Mouse (Mus musculus) adrenal gland, postnatal 36 days (tissue): ENCODE measurements at regions not wholly inside any gene's neighbourhood (a gene's known extent, or its start where the extent isn't known, plus 50 kb on each side); places are given as distances from the start of the nearest gene placed in this dataset.
"Not testable (repeated sequence)": the region's sequence is repeated elsewhere in the genome, so short reads cannot be mapped to it uniquely, and the experiment has no call there.

Experiments
- DNase-seq, 2 experiments: peaks; one replicate each; pipeline ENCODE4 v3.0.0; 2021; ENCODE audit warnings: mixed read lengths in 1 of 2

- no peak for DNase-seq
Observed at GRCm38 (mm10) chr13:70012123-70012522, 209.9 kb downstream of the Med10 start.

GRCm38 (mm10) chr13:70015183-70015582 lies 213.0 kb downstream of the Med10 start:
- no peak for DNase-seq

- DNase-seq = no peak
Observed at GRCm38 (mm10) chr13:70017535-70017934, 215.3 kb downstream of the Med10 start.

GRCm38 (mm10) chr13:70019999-70020838 lies 218.0 kb downstream of the Med10 start:
- DNase-seq = no peak

GRCm38 (mm10) chr13:70033249-70033648 lies 231.1 kb downstream of the Med10 start:
- no peak for DNase-seq

- no peak for DNase-seq
Observed at GRCm38 (mm10) chr13:70033763-70034162, 231.6 kb downstream of the Med10 start.

GRCm38 (mm10) chr13:70037985-70038667 lies 235.9 kb downstream of the Med10 start:
- no peak for DNase-seq

GRCm38 (mm10) chr13:70057920-70058319 lies 255.7 kb downstream of the Med10 start:
- DNase-seq = no peak

- no peak for DNase-seq
Observed at GRCm38 (mm10) chr13:70061363-70061945, 259.3 kb downstream of the Med10 start.

GRCm38 (mm10) chr13:70073655-70074054 lies 271.5 kb downstream of the Med10 start:
- DNase-seq = no peak

GRCm38 (mm10) chr13:70075353-70075752 lies 273.2 kb downstream of the Med10 start:
- no peak for DNase-seq

GRCm38 (mm10) chr13:70081108-70081507 lies 278.9 kb downstream of the Med10 start:
- no peak for DNase-seq

GRCm38 (mm10) chr13:70092886-70093285 lies 290.7 kb downstream of the Med10 start:
- DNase-seq = no peak

GRCm38 (mm10) chr13:70093970-70094369 lies 291.8 kb downstream of the Med10 start:
- no peak for DNase-seq

GRCm38 (mm10) chr13:70096430-70097301 lies 294.5 kb downstream of the Med10 start:
- DNase-seq = no peak

GRCm38 (mm10) chr13:70100091-70100490 lies 297.9 kb downstream of the Med10 start:
- DNase-seq = not testable (repeated sequence)

GRCm38 (mm10) chr13:70103021-70103420 lies 300.8 kb downstream of the Med10 start:
- no peak for DNase-seq

- DNase-seq = not testable (repeated sequence)
Observed at GRCm38 (mm10) chr13:70103491-70103890, 301.3 kb downstream of the Med10 start.

- DNase-seq = no peak
Observed at GRCm38 (mm10) chr13:70103903-70104302, 301.7 kb downstream of the Med10 start.

- no peak for DNase-seq
Observed at GRCm38 (mm10) chr13:70115576-70115975, 313.4 kb downstream of the Med10 start.

GRCm38 (mm10) chr13:70124860-70125545 lies 322.8 kb downstream of the Med10 start:
- no peak for DNase-seq
